Mouse (Mus musculus): ENCODE data around the gene Nek7. TPM values are rescaled to one million over a fixed set of nuclear protein-coding genes. Genes with fewer than 3 reads are reported as not detected.

Gene Nek7
- polyA plus RNA-seq (2014; fragmentation: Illumina TruSeq; extraction: RNeasy Lipid Tissue Mini Kit (QIAGEN cat#74804); ENCODE audit: low read depth, low replicate concordance), result 40.4 TPM

DNA sequence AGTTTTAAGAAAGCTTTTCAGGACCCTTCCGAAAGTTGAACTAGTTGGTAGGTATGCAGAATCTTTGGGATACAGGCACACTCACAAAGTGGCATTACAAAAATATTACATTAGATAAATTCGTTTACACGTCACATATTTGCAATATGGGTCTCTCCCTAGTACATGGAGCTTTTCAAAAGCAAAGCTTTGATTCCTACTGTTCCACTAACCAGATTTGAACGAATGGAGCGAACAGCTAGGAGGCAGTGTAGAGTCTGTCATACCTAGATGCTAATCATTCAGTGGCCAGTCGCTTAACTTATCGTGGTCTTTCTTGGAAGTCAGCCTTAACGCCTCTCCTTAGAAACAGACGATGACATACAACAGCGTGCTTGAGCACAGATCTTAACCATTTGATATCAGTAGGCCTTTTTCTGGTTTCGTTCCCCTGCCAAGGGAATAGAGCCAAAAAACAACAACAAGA, at the start of gene Nek7:
TSS of gene Nek7 (minus strand) at position 146 of the 466 bp plus-strand sequence.

Other genes with a start within 250 kb of the Nek7 start
- gene Lhx9, start 228.4 kb upstream of the Nek7 start, polyA plus RNA-seq (2014; fragmentation: Illumina TruSeq; extraction: RNeasy Lipid Tissue Mini Kit (QIAGEN cat#74804); ENCODE audit: low read depth, low replicate concordance), result 0.48 TPM
- 21.3 TPM for gene 2310009B15Rik, start 236.7 kb upstream of the Nek7 start, polyA plus RNA-seq (2014; fragmentation: Illumina TruSeq; extraction: RNeasy Lipid Tissue Mini Kit (QIAGEN cat#74804); ENCODE audit: low read depth, low replicate concordance)